Mouse (Mus musculus): Measurements from ENCODE around the gene Myo16. TPM values are rescaled to one million over a fixed set of nuclear protein-coding genes. Genes with fewer than 3 reads are reported as not detected.

Myo16 gene
- polyA plus RNA-seq, 1 experiment from 2014 or later = 2.0 TPM

DNA sequence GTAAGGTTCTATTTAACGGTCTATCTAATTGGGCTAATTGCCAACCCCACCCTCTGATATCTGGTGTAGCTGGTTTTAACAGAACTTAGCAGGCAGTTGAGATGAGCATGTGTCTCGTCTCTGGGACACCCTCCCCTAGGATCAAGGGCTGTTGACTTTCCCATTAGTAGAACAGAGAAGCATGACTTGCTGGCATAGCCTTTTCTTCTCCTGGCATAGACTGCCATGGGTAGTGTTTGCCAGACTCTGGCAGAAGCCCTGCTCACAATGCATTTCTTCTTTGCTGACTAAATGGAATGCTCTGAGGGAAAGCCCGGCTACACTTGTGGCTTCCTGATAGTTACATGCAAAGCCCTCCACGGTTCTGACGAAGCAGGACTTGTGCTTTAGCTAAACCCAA, 45.6 kb downstream of the Myo16 start:
- DNase-seq (ENCODE audit: low spot score) (peak; percentile 49), ATAC-seq (no peak)
- H3K4me1 ChIP-seq (ENCODE audit: control insufficient read depth, insufficient read depth, low read length) = peaks cover 10% of the 10 kb centered on the region; the same call in 1 of the 2 replicates
- no peak overlapping the region for H3K4me3 ChIP-seq (ENCODE audit: low read depth, low read length)
- 78% methylated on average over 5 of the region's 5 CpGs for WGBS
- no peak overlapping the region for H3K9ac ChIP-seq (ENCODE audit: low read length)
- H3K27ac ChIP-seq (ENCODE audit: low read depth, low read length) = no peak overlapping the region
- no peaks in the 10 kb centered on the region for H3K9me3 ChIP-seq (replicated peaks; ENCODE audit: control insufficient read depth, low read length)
- H3K4me2 ChIP-seq (ENCODE audit: low read length) = peak overlapping the region; percentile 21; the same call in 1 of the 2 replicates
- no peaks in the 10 kb centered on the region for H3K27me3 ChIP-seq (replicated peaks; ENCODE audit: control insufficient read depth, insufficient read depth, low read length)
- H3K36me3 ChIP-seq (ENCODE audit: control insufficient read depth, insufficient read depth, low read length) = no peaks in the 10 kb centered on the region

- Histone ChIP-seq H3K9me3 (replicated peaks; ENCODE audit: control insufficient read depth, low read length) (no peaks in the 10 kb centered on the region), H3K27me3 (replicated peaks; ENCODE audit: control insufficient read depth, insufficient read depth, low read length) (no peaks in the 10 kb centered on the region), H3K9ac (ENCODE audit: low read length) (no peak overlapping the region), H3K4me1 (ENCODE audit: control insufficient read depth, insufficient read depth, low read length) (peaks cover 10% of the 10 kb centered on the region; the same call in 1 of the 2 replicates), H3K27ac (ENCODE audit: low read depth, low read length) (no peak overlapping the region), H3K4me3 (ENCODE audit: low read depth, low read length) (no peak overlapping the region), H3K4me2 (ENCODE audit: low read length) (no peak overlapping the region), H3K36me3 (ENCODE audit: control insufficient read depth, insufficient read depth, low read length) (no peaks in the 10 kb centered on the region)
- ATAC-seq (no peak), DNase-seq (ENCODE audit: low spot score) (no peak)
- WGBS = 85% methylated on average over 8 of the region's 8 CpGs
Observed at GRCm38 (mm10) chr8:10200042-10200441, 46.3 kb downstream of the Myo16 start.

GRCm38 (mm10) chr8:10215023-10215422, 61.3 kb downstream of the Myo16 start:
- Histone ChIP-seq H3K4me3 (ENCODE audit: low read depth, low read length) (no peak overlapping the region), H3K9me3 (replicated peaks; ENCODE audit: control insufficient read depth, low read length) (no peaks in the 10 kb centered on the region), H3K27me3 (replicated peaks; ENCODE audit: control insufficient read depth, insufficient read depth, low read length) (no peaks in the 10 kb centered on the region), H3K27ac (ENCODE audit: low read depth, low read length) (no peak overlapping the region), H3K4me1 (ENCODE audit: control insufficient read depth, insufficient read depth, low read length) (no peaks in the 10 kb centered on the region), H3K9ac (ENCODE audit: low read length) (no peak overlapping the region), H3K36me3 (ENCODE audit: control insufficient read depth, insufficient read depth, low read length) (no peaks in the 10 kb centered on the region), H3K4me2 (ENCODE audit: low read length) (no peak overlapping the region)
- DNase-seq (ENCODE audit: low spot score) (no peak), ATAC-seq (no peak)
- WGBS = 55% methylated on average over 3 of the region's 3 CpGs

DNA sequence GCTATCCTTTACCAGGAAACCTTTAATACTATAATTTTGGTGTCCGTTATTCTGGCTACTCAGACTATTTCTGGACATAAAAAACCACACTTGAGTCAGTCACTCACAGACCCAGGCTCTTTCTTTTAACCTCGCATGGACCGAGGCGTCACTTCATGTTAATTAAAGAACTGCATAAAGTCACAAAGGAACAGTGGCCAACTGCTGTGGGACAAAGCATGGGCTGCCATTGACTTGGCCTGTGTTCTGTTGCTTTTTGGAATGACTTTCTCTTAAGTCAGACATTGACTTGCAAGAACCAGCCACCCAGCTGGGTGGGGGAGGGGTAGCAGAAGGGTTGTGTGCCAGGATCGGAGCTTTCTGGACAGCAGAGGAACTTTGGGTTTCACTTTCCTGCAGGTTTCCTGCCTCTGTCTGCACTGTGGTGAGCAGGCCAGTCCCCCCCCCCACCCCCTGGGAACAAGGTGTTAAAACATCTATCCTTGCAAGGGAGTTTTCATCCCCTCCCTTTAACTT, 66.1 kb downstream of the Myo16 start:
- 70% methylated on average over 5 of the region's 5 CpGs for WGBS
- H3K27me3 ChIP-seq (replicated peaks; ENCODE audit: control insufficient read depth, insufficient read depth, low read length) = no peaks in the 10 kb centered on the region
- H3K9me3 ChIP-seq (replicated peaks; ENCODE audit: control insufficient read depth, low read length) = no peaks in the 10 kb centered on the region
- ATAC-seq = no peak
- DNase-seq (ENCODE audit: low spot score) = no peak
- no peak overlapping the region for H3K27ac ChIP-seq (ENCODE audit: low read depth, low read length)
- no peak overlapping the region for H3K9ac ChIP-seq (ENCODE audit: low read length)
- no peak overlapping the region for H3K4me2 ChIP-seq (ENCODE audit: low read length)
- no peaks in the 10 kb centered on the region for H3K36me3 ChIP-seq (ENCODE audit: control insufficient read depth, insufficient read depth, low read length)
- peaks cover 16% of the 10 kb centered on the region; the same call in 1 of the 2 replicates for H3K4me1 ChIP-seq (ENCODE audit: control insufficient read depth, insufficient read depth, low read length)
- no peak overlapping the region for H3K4me3 ChIP-seq (ENCODE audit: low read depth, low read length)

DNA sequence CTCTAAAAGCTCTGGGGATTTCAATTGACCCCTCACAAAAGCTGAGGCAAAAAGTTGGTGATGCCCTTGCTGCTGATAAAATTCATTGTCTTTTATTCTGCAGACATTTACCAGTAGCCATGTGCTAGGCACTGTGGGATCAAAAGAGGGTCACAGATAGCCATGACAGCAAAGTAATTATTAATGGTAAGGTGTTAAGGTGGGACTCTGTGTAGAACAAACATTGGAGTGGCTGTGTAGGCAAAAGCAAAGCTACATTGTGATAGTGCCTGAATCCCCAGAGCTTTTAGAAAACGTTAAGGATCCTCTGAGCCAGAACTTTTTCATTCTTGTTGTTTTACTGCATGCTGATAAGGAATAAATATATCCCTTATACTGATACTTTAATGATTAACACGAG, 69.1 kb downstream of the Myo16 start:
- H3K9me3 ChIP-seq (replicated peaks; ENCODE audit: control insufficient read depth, low read length) = no peaks in the 10 kb centered on the region
- H3K27me3 ChIP-seq (replicated peaks; ENCODE audit: control insufficient read depth, insufficient read depth, low read length) = no peaks in the 10 kb centered on the region
- no peak overlapping the region for H3K4me2 ChIP-seq (ENCODE audit: low read length)
- peaks cover 16% of the 10 kb centered on the region; the same call in 1 of the 2 replicates for H3K4me1 ChIP-seq (ENCODE audit: control insufficient read depth, insufficient read depth, low read length)
- 72% methylated on average over 2 of the region's 2 CpGs for WGBS
- no peak overlapping the region for H3K27ac ChIP-seq (ENCODE audit: low read depth, low read length)
- no peaks in the 10 kb centered on the region for H3K36me3 ChIP-seq (ENCODE audit: control insufficient read depth, insufficient read depth, low read length)
- ATAC-seq = no peak
- no peak overlapping the region for H3K4me3 ChIP-seq (ENCODE audit: low read depth, low read length)
- H3K9ac ChIP-seq (ENCODE audit: low read length) = no peak overlapping the region
- no peak for DNase-seq (ENCODE audit: low spot score)

DNA sequence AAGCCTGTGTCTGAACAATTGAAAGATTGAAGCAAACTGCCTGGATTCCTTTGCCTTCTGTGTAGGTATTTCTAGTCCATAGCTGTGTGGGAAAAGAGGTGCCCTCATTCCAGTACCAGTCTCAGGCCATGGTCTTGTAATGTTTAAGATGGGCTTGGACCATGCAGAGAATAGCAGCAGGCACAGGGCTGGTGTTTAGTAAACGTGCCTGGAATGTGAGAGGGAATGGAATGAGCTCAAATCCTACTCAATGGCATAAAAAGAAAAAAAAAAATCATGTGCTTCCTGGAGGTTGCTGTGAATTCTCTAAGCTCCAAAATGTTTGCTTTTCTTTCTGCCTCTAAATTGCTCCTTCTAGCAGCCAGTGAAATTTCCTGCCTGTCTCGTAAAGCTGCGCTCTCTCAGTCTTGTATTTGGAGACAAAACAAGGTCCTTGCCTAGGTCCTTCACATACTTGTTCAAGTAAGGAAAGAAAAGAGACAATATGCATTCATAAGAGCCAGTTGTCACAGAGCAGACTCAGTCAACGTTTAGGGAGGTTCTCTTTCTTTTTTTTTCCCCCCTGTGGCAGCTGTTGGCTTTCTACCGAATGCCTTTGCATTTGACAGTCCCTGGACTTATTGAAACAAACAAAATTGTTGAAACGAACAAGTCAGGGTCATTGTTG, 70.0 kb downstream of the Myo16 start:
- Histone ChIP-seq H3K9me3 (replicated peaks; ENCODE audit: control insufficient read depth, low read length) (no peaks in the 10 kb centered on the region), H3K4me2 (ENCODE audit: low read length) (peak overlapping the region; percentile 10; the same call in 1 of the 2 replicates), H3K9ac (ENCODE audit: low read length) (no peak overlapping the region), H3K4me1 (ENCODE audit: control insufficient read depth, insufficient read depth, low read length) (peaks cover 16% of the 10 kb centered on the region; the same call in 1 of the 2 replicates), H3K36me3 (ENCODE audit: control insufficient read depth, insufficient read depth, low read length) (no peaks in the 10 kb centered on the region), H3K27me3 (replicated peaks; ENCODE audit: control insufficient read depth, insufficient read depth, low read length) (no peaks in the 10 kb centered on the region), H3K4me3 (ENCODE audit: low read depth, low read length) (no peak overlapping the region), H3K27ac (ENCODE audit: low read depth, low read length) (peak overlapping the region; percentile 31)
- peak; percentile 51; the same call in 1 of the 2 replicates for ATAC-seq
- 26% methylated on average over 6 of the region's 6 CpGs for WGBS
- DNase-seq (ENCODE audit: low spot score) = peak; percentile 48

GRCm38 (mm10) chr8:10224305-10224971, 70.7 kb downstream of the Myo16 start:
- Histone ChIP-seq H3K27ac (ENCODE audit: low read depth, low read length) (peak overlapping the region; percentile 31), H3K4me3 (ENCODE audit: low read depth, low read length) (no peak overlapping the region), H3K36me3 (ENCODE audit: control insufficient read depth, insufficient read depth, low read length) (no peaks in the 10 kb centered on the region), H3K9me3 (replicated peaks; ENCODE audit: control insufficient read depth, low read length) (no peaks in the 10 kb centered on the region), H3K4me1 (ENCODE audit: control insufficient read depth, insufficient read depth, low read length) (peaks cover 16% of the 10 kb centered on the region; the same call in 1 of the 2 replicates), H3K27me3 (replicated peaks; ENCODE audit: control insufficient read depth, insufficient read depth, low read length) (no peaks in the 10 kb centered on the region), H3K4me2 (ENCODE audit: low read length) (0 out of 2 replicates have a peak overlapping the region, but pooled peaks have one; percentile 10), H3K9ac (ENCODE audit: low read length) (no peak overlapping the region)
- WGBS = 33% methylated on average over 10 of the region's 10 CpGs
- peak; percentile 90 for DNase-seq (ENCODE audit: low spot score)
- peak; percentile 83 for ATAC-seq

DNA sequence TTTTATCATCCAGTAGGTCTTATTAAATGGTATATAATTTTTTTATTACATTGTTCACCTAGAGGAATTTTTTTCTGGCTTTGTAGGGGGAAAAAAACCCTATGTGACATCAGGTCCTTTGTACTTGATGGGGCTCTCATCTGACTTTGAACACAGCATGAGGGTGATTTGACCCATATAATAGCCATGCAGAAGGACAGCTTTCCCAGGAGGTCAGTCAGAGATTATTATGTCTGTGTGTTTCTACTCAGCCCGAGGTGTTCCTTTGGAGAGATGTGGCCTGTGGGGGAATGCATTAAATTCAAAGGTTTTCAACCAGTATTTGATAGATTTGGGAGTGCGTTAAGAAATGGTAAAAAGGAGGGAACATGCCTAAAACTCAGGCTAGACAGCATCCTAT, 71.3 kb downstream of the Myo16 start:
- no peaks in the 10 kb centered on the region for H3K36me3 ChIP-seq (ENCODE audit: control insufficient read depth, insufficient read depth, low read length)
- no peak overlapping the region for H3K4me3 ChIP-seq (ENCODE audit: low read depth, low read length)
- H3K9me3 ChIP-seq (replicated peaks; ENCODE audit: control insufficient read depth, low read length) = no peaks in the 10 kb centered on the region
- peak; percentile 43; the same call in 1 of the 2 replicates for ATAC-seq
- peak; percentile 32 for DNase-seq (ENCODE audit: low spot score)
- H3K4me2 ChIP-seq (ENCODE audit: low read length) = no peak overlapping the region
- H3K4me1 ChIP-seq (ENCODE audit: control insufficient read depth, insufficient read depth, low read length) = peaks cover 16% of the 10 kb centered on the region; the same call in 1 of the 2 replicates
- H3K27me3 ChIP-seq (replicated peaks; ENCODE audit: control insufficient read depth, insufficient read depth, low read length) = no peaks in the 10 kb centered on the region
- no peak overlapping the region for H3K9ac ChIP-seq (ENCODE audit: low read length)
- H3K27ac ChIP-seq (ENCODE audit: low read depth, low read length) = no peak overlapping the region
- WGBS = 70% methylated on average over 2 of the region's 2 CpGs
